Mouse (Mus musculus): ENCODE data around the gene Cenpl.

- TF ChIP-seq CTCF (IDR thresholded peaks at IDR 0.05; ENCODE audit: low read depth, low read length) = no peak
- no peak for TF ChIP-seq GATA1 (IDR thresholded peaks at IDR 0.05; ENCODE audit: borderline replicate concordance, low read length)
- TF ChIP-seq TAL1 (conservative IDR thresholded peaks at IDR 0.05; ENCODE audit: low read depth, low read length) = no peak
- TF ChIP-seq POLR2AphosphoS5 (IDR thresholded peaks at IDR 0.05; ENCODE audit: insufficient replicate concordance, low read depth, low read length) = no peak
- no peak for TF ChIP-seq GATA2 (IDR thresholded peaks at IDR 0.05; ENCODE audit: borderline replicate concordance, low read depth, low read length)
Measured at GRCm38 (mm10) chr1:161057164-161057563, 13.3 kb upstream of the Cenpl start.
